Mouse (Mus musculus) heart, embryonic 15.5 days (tissue): Measurements from ENCODE around the gene Gphn. TPM values are rescaled to one million over a fixed set of nuclear protein-coding genes. Genes with fewer than 3 reads are reported as not detected.

Experiments
- polyA plus RNA-seq: library from polyadenylated mRNA; unstranded; fragments of >200 nt; fragmentation: Nextera tagmentation; extraction: Ambion mirVana; gene quantifications from 2 replicates; pipeline ENCODE4 v1.2.1, GENCODE M21; 2015

Gphn gene
- polyA plus RNA-seq, 1 experiment from 2014 or later = 11.8 TPM

Other genes with a start within 250 kb of the Gphn start
- gene Gm6657, start 32.1 kb upstream of the Gphn start, polyA plus RNA-seq = not detected in 2 replicates